In the genomic region with DNA sequence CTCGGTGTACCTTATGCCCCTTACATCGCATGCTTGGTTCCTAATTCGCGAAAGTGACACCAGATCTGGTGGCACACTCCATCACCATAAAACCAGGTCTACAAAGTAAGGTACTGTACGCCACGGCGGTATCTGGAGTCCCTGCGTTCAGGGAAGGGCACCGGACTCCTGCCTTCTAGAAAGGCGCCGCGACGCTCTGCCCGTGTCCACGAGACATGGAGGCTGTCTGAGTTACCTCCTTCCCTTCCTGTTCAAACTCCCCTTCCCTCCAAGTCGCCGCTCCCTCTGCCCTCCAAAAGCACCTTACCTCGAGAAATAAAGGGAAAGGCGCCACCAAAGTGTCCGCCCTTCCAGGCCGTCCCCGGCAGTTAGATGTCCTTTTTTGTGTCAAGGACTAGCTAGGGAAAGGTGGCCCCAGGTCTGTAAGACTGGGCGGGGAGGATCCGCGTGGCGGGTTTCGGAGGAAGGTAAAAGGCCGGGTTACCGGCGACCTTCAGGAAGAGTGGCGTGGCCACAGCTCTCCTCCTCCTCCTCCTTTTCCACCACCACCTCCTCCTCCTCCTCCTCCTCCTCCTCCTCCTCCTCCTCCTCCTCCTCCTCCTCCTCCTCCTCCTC, we compare ENCODE assay signal across 8 mouse cellular contexts. TPM values are rescaled to one million over a fixed set of nuclear protein-coding genes. Genes with fewer than 3 reads are reported as not detected.
DNase-seq lines count a peak whose midpoint lies in the region; ATAC-seq lines count a peak whose summit lies in the region.

No protein-coding gene starts in this region.

- WGBS in heart, embryonic 13.5 days, result 0% methylated on average over 31 of the region's 31 CpGs
- WGBS in embryonic facial prominence, embryonic 13.5 days, result under 1% methylated on average over 31 of the region's 31 CpGs
- WGBS in hindbrain, embryonic 13.5 days, result 0% methylated on average over 31 of the region's 31 CpGs
- WGBS in liver, embryonic 12.5 days (ENCODE audit: insufficient replicate concordance), result under 1% methylated on average over 31 of the region's 31 CpGs
- WGBS in neural tube, embryonic 12.5 days, result under 1% methylated on average over 31 of the region's 31 CpGs

- no peaks in the 10 kb centered on the region for H3K9me3 ChIP-seq in heart, embryonic 13.5 days
- H3K9me3 ChIP-seq in embryonic facial prominence, embryonic 13.5 days, result no peaks in the 10 kb centered on the region
- H3K9me3 ChIP-seq in hindbrain, embryonic 13.5 days, result no peaks in the 10 kb centered on the region
- H3K9me3 ChIP-seq in liver, embryonic 12.5 days (replicated peaks), result no peaks in the 10 kb centered on the region
- no peaks in the 10 kb centered on the region for H3K9me3 ChIP-seq in neural tube, embryonic 12.5 days

- no peaks in the 10 kb centered on the region for H3K27me3 ChIP-seq in heart, embryonic 13.5 days (replicated peaks)
- H3K27me3 ChIP-seq in embryonic facial prominence, embryonic 13.5 days, result no peaks in the 10 kb centered on the region
- H3K27me3 ChIP-seq in hindbrain, embryonic 13.5 days, result no peaks in the 10 kb centered on the region
- H3K27me3 ChIP-seq in liver, embryonic 12.5 days (replicated peaks), result no peaks in the 10 kb centered on the region
- H3K27me3 ChIP-seq in neural tube, embryonic 12.5 days (replicated peaks), result no peaks in the 10 kb centered on the region

- no peak for DNase-seq in heart, adult 9 months (ENCODE audit: low spot score in 2 of 2)
- peak; percentile 57 for DNase-seq in ZHBTc4 (ENCODE audit: low read depth, low spot score)

- peak overlapping the region; percentile 87 for H3K4me2 ChIP-seq in heart, embryonic 13.5 days
- peak overlapping the region; percentile 90 for H3K4me2 ChIP-seq in embryonic facial prominence, embryonic 13.5 days
- peak overlapping the region; percentile 71 for H3K4me2 ChIP-seq in hindbrain, embryonic 13.5 days
- peak overlapping the region; percentile 98 for H3K4me2 ChIP-seq in liver, embryonic 12.5 days
- H3K4me2 ChIP-seq in neural tube, embryonic 12.5 days (replicated peaks), result peak overlapping the region; percentile 80

- 0 out of 2 replicates have a peak, but pooled peaks have one; percentile 11 for ATAC-seq in heart, embryonic 13.5 days (ENCODE audit: extremely low read depth, insufficient number of reproducible peaks, low FRiP score, low TSS enrichment)
- no peak for ATAC-seq in embryonic facial prominence, embryonic 13.5 days (ENCODE audit: insufficient number of reproducible peaks, insufficient read depth, low FRiP score, low TSS enrichment, low read depth)
- no peak for ATAC-seq in hindbrain, embryonic 13.5 days (ENCODE audit: low FRiP score)
- ATAC-seq in liver, embryonic 12.5 days, result peak; percentile 44
- peak; percentile 23 for ATAC-seq in neural tube, embryonic 12.5 days (ENCODE audit: low FRiP score, low read depth)
- no peak for ATAC-seq in activated CD4-positive, CD25-positive, alpha-beta regulatory T cell, adult 4 months

- peak overlapping the region; percentile 99 for H3K27ac ChIP-seq in heart, embryonic 13.5 days (replicated peaks)
- H3K27ac ChIP-seq in embryonic facial prominence, embryonic 13.5 days, result peak overlapping the region; percentile 93
- peak overlapping the region; percentile 100 for H3K27ac ChIP-seq in hindbrain, embryonic 13.5 days
- peak overlapping the region; percentile 83 for H3K27ac ChIP-seq in liver, embryonic 12.5 days
- H3K27ac ChIP-seq in neural tube, embryonic 12.5 days, result peak overlapping the region; percentile 99

- H3K4me1 ChIP-seq in heart, embryonic 13.5 days, result peaks cover 38% of the 10 kb centered on the region
- peaks cover 29% of the 10 kb centered on the region for H3K4me1 ChIP-seq in embryonic facial prominence, embryonic 13.5 days
- peaks cover 39% of the 10 kb centered on the region for H3K4me1 ChIP-seq in hindbrain, embryonic 13.5 days (replicated peaks)
- H3K4me1 ChIP-seq in liver, embryonic 12.5 days, result peaks cover 47% of the 10 kb centered on the region
- H3K4me1 ChIP-seq in neural tube, embryonic 12.5 days, result peaks cover 26% of the 10 kb centered on the region

- peak overlapping the region; percentile 89 for H3K4me3 ChIP-seq in heart, embryonic 13.5 days
- H3K4me3 ChIP-seq in embryonic facial prominence, embryonic 13.5 days, result peak overlapping the region; percentile 64
- H3K4me3 ChIP-seq in hindbrain, embryonic 13.5 days, result peak overlapping the region; percentile 87
- peak overlapping the region; percentile 72 for H3K4me3 ChIP-seq in liver, embryonic 12.5 days
- peak overlapping the region; percentile 81 for H3K4me3 ChIP-seq in neural tube, embryonic 12.5 days

- peaks cover 20% of the 10 kb centered on the region for H3K36me3 ChIP-seq in heart, embryonic 13.5 days
- H3K36me3 ChIP-seq in embryonic facial prominence, embryonic 13.5 days, result peaks cover 13% of the 10 kb centered on the region
- peaks cover 11% of the 10 kb centered on the region for H3K36me3 ChIP-seq in hindbrain, embryonic 13.5 days
- H3K36me3 ChIP-seq in liver, embryonic 12.5 days, result peaks cover 12% of the 10 kb centered on the region
- peaks cover 14% of the 10 kb centered on the region for H3K36me3 ChIP-seq in neural tube, embryonic 12.5 days

- peak overlapping the region; percentile 98 for H3K9ac ChIP-seq in heart, embryonic 13.5 days
- peak overlapping the region; percentile 89 for H3K9ac ChIP-seq in embryonic facial prominence, embryonic 13.5 days
- peak overlapping the region; percentile 100 for H3K9ac ChIP-seq in hindbrain, embryonic 13.5 days
- H3K9ac ChIP-seq in liver, embryonic 12.5 days, result peak overlapping the region; percentile 78
- peak overlapping the region; percentile 99 for H3K9ac ChIP-seq in neural tube, embryonic 12.5 days

RNA-seq across cellular contexts. Expression of gene Slc38a1, which starts 0.8 kb away (rescaled TPM):
- polyA plus RNA-seq in heart, embryonic 13.5 days (2015; fragmentation: Nextera tagmentation; extraction: Ambion mirVana), result 69.7 and 70.4 TPM in 2 replicates
- 64.2 and 74.6 TPM in 2 replicates for polyA plus RNA-seq in embryonic facial prominence, embryonic 13.5 days (2015; fragmentation: Nextera tagmentation; extraction: Ambion mirVana)
- 154 and 158 TPM in 2 replicates for polyA plus RNA-seq in hindbrain, embryonic 13.5 days (2015; fragmentation: Nextera tagmentation; extraction: Ambion mirVana)
- polyA plus RNA-seq in liver, embryonic 12.5 days (2016; fragmentation: Nextera tagmentation; extraction: Ambion mirVana), result 41.1 and 43.1 TPM in 2 replicates
- 151 and 161 TPM in 2 replicates for polyA plus RNA-seq in neural tube, embryonic 12.5 days (2016; fragmentation: Nextera tagmentation; extraction: Ambion mirVana)
- polyA plus RNA-seq in activated CD4-positive, CD25-positive, alpha-beta regulatory T cell, adult 4 months (2017; shearing (Covaris generic)), result 10 to 100 TPM; 55.8 to 63.4 TPM

RNA-seq across cellular contexts. Expression of gene Slc38a2, which starts 57.6 kb away (rescaled TPM):
- 115 and 119 TPM in 2 replicates for polyA plus RNA-seq in heart, embryonic 13.5 days (2015; fragmentation: Nextera tagmentation; extraction: Ambion mirVana)
- 125 and 136 TPM in 2 replicates for polyA plus RNA-seq in embryonic facial prominence, embryonic 13.5 days (2015; fragmentation: Nextera tagmentation; extraction: Ambion mirVana)
- polyA plus RNA-seq in hindbrain, embryonic 13.5 days (2015; fragmentation: Nextera tagmentation; extraction: Ambion mirVana), result 133 TPM in 2 replicates
- polyA plus RNA-seq in liver, embryonic 12.5 days (2016; fragmentation: Nextera tagmentation; extraction: Ambion mirVana), result 57.6 and 62.7 TPM in 2 replicates
- 163 and 176 TPM in 2 replicates for polyA plus RNA-seq in neural tube, embryonic 12.5 days (2016; fragmentation: Nextera tagmentation; extraction: Ambion mirVana)
- polyA plus RNA-seq in activated CD4-positive, CD25-positive, alpha-beta regulatory T cell, adult 4 months (2017; shearing (Covaris generic)), result 10 to 100 TPM; 36.1 to 47.0 TPM

Comparison
In these comparisons a context has a peak if more than half of its experiments do, and no peak if none do; other contexts are left out.
1. ATAC-seq: peak in heart, embryonic 13.5 days (single experiment), liver, embryonic 12.5 days (single experiment) and neural tube, embryonic 12.5 days (single experiment); none in embryonic facial prominence, embryonic 13.5 days (single experiment), hindbrain, embryonic 13.5 days (single experiment) and activated CD4-positive, CD25-positive, alpha-beta regulatory T cell, adult 4 months (single experiment).
2. Peak in every context shown above with its lines, with median percentiles within 50 percentile points of each other: H3K27ac ChIP-seq, H3K4me2 ChIP-seq, H3K4me3 ChIP-seq and H3K9ac ChIP-seq.